ENCODE assay signal across 18 mouse cellular contexts in genomic region chr5:147732926-147733325, GRCm38 (mm10). TPM values are rescaled to one million over a fixed set of nuclear protein-coding genes. Genes with fewer than 3 reads are reported as not detected.
DNase-seq lines count a peak whose midpoint lies in the region; ATAC-seq lines count a peak whose summit lies in the region.
"Had no signal": no experiment of that assay in that cellular context is flagged by ENCODE, and none has a peak within 500 bp of the region (broad histone marks: within the 10 kb centered on the region; RNA-seq: fewer than 3 reads in every experiment).

No protein-coding gene starts in this region.

- no peak overlapping the region for H3K9ac ChIP-seq in heart, embryonic 11.5 days (ENCODE audit: low read depth, low read length)
- no peak overlapping the region for H3K9ac ChIP-seq in kidney, embryonic 16.5 days (replicated peaks; ENCODE audit: low read length)
- H3K9ac ChIP-seq: embryonic facial prominence, embryonic 12.5 days; forebrain, embryonic 15.5 days; heart, embryonic 15.5 days; hindbrain, embryonic 13.5 days had no signal

- H3K4me2 ChIP-seq in heart, embryonic 11.5 days: no peak overlapping the region
- no peak overlapping the region for H3K4me2 ChIP-seq in kidney, embryonic 16.5 days (replicated peaks; ENCODE audit: low read depth, low read length)
- H3K4me2 ChIP-seq: embryonic facial prominence, embryonic 12.5 days; forebrain, embryonic 15.5 days; heart, embryonic 15.5 days; hindbrain, embryonic 13.5 days had no signal

- H3K27me3 ChIP-seq in heart, embryonic 11.5 days (ENCODE audit: control insufficient read depth, insufficient read depth, low read length): peaks cover 6% of the 10 kb centered on the region
- H3K27me3 ChIP-seq in kidney, embryonic 16.5 days (ENCODE audit: insufficient read depth, low read length): peaks cover 35% of the 10 kb centered on the region
- H3K27me3 ChIP-seq: CH12.LX, Patski had no signal

- H3K27ac ChIP-seq in heart, embryonic 11.5 days (ENCODE audit: low read depth, low read length): no peak overlapping the region
- H3K27ac ChIP-seq in kidney, embryonic 16.5 days (ENCODE audit: low read length): no peak overlapping the region
- H3K27ac ChIP-seq: embryonic facial prominence, embryonic 12.5 days; forebrain, embryonic 15.5 days; heart, embryonic 15.5 days; hindbrain, embryonic 13.5 days; hindbrain, postnatal 0 days had no signal

- H3K4me3 ChIP-seq in heart, embryonic 11.5 days (ENCODE audit: low read depth, low read length): no peak overlapping the region
- no peak overlapping the region for H3K4me3 ChIP-seq in kidney, embryonic 16.5 days (ENCODE audit: low read length)
- H3K4me3 ChIP-seq: embryonic facial prominence, embryonic 12.5 days; forebrain, embryonic 15.5 days; heart, embryonic 15.5 days; hindbrain, embryonic 13.5 days had no signal

- H3K9me3 ChIP-seq in heart, embryonic 11.5 days (replicated peaks; ENCODE audit: control insufficient read depth, low read length): no peaks in the 10 kb centered on the region
- peaks cover 5% of the 10 kb centered on the region for H3K9me3 ChIP-seq in kidney, embryonic 16.5 days (ENCODE audit: low read length)
- H3K9me3 ChIP-seq: embryonic facial prominence, embryonic 12.5 days; forebrain, embryonic 15.5 days; heart, embryonic 15.5 days; hindbrain, embryonic 13.5 days had no signal

- ATAC-seq in heart, embryonic 11.5 days (replicated peaks; ENCODE audit: insufficient number of reproducible peaks, low FRiP score, low TSS enrichment): no peak
- no peak for ATAC-seq in kidney, embryonic 16.5 days (ENCODE audit: low FRiP score, low TSS enrichment)
- ATAC-seq: activated CD4-positive, CD25-positive, alpha-beta regulatory T cell, adult 4 months; forebrain, embryonic 15.5 days; hindbrain, postnatal 0 days; Patski had no signal

- 68% methylated on average over 5 of the region's 5 CpGs for WGBS in heart, embryonic 11.5 days (ENCODE audit: insufficient replicate concordance)
- 73% methylated on average over 5 of the region's 5 CpGs for WGBS in kidney, embryonic 16.5 days

- H3K36me3 ChIP-seq in heart, embryonic 11.5 days (ENCODE audit: control insufficient read depth, insufficient read depth, low read length): no peaks in the 10 kb centered on the region
- no peaks in the 10 kb centered on the region for H3K36me3 ChIP-seq in kidney, embryonic 16.5 days (ENCODE audit: insufficient read depth, low read length)
- H3K36me3 ChIP-seq: embryonic facial prominence, embryonic 12.5 days; forebrain, embryonic 15.5 days; heart, embryonic 15.5 days; hindbrain, embryonic 13.5 days had no signal

- H3K4me1 ChIP-seq in heart, embryonic 11.5 days (ENCODE audit: control insufficient read depth, insufficient read depth, low read length): no peaks in the 10 kb centered on the region
- H3K4me1 ChIP-seq in kidney, embryonic 16.5 days (ENCODE audit: insufficient read depth, low read length): no peaks in the 10 kb centered on the region
- H3K4me1 ChIP-seq: embryonic facial prominence, embryonic 12.5 days; forebrain, embryonic 15.5 days; heart, embryonic 15.5 days; hindbrain, embryonic 13.5 days had no signal

- DNase-seq in heart, adult 11 months: peak; percentile 96
- peak; percentile 11 for DNase-seq in kidney, adult 11 months
- no peak for DNase-seq in kidney, postnatal 4 days
- DNase-seq in kidney, postnatal 14 days: peak; percentile 18
- DNase-seq in kidney, postnatal 36 days: peak; percentile 51 to 55
- DNase-seq: cerebellum, adult 11-12 months; cerebellum, adult 9-10 months; gastrocnemius, postnatal 10 days had no signal

RNA-seq across cellular contexts. Expression of gene Flt1, which starts 7.1 kb away (rescaled TPM):
- 20.4 and 23.1 TPM in 2 replicates for polyA plus RNA-seq in heart, embryonic 11.5 days (2014; fragmentation: Nextera tagmentation; extraction: Ambion mirVana)
- 19.2 and 19.7 TPM in 2 replicates for polyA plus RNA-seq in kidney, embryonic 16.5 days (2015; fragmentation: Nextera tagmentation; extraction: Ambion mirVana)
- polyA plus RNA-seq: activated CD4-positive, CD25-positive, alpha-beta regulatory T cell, adult 4 months had no signal

Comparison
In these comparisons a context has a peak if more than half of its experiments do, and no peak if none do; other contexts are left out.
1. DNase-seq: peak in heart, adult 11 months (single experiment), kidney, adult 11 months (single experiment), kidney, postnatal 14 days (single experiment) and kidney, postnatal 36 days (2 of 2); none in kidney, postnatal 4 days (0 of 2).